Mouse (Mus musculus) right cerebral cortex, postnatal 25 days (tissue): Measurements from ENCODE around the gene Troap.
A peak's percentile ranks its signal among the peaks of the same experiment; 100 is the strongest.

Experiments
- DNase-seq: peaks from one replicate; pipeline ENCODE4 v3.0.0; 2022

Gene Troap

DNA sequence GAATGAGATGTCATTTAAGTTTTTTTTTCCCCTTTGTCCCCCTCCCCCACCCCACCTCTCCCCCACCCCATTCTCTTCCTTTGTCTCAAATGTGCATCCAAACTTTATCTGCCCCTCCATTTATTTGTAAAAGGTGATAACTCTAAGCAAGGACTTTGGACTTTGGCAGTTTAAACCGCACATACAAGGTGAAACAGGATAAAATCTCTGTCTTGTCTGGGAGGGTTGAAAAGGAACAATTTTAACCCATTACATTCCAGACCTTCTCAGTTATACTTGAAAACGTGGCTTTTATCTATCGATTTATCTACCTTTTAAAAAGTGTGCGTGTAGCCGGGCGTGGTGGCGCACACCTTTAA is 40.7 kb downstream of the Troap start:
- DNase-seq = no peak

DNA sequence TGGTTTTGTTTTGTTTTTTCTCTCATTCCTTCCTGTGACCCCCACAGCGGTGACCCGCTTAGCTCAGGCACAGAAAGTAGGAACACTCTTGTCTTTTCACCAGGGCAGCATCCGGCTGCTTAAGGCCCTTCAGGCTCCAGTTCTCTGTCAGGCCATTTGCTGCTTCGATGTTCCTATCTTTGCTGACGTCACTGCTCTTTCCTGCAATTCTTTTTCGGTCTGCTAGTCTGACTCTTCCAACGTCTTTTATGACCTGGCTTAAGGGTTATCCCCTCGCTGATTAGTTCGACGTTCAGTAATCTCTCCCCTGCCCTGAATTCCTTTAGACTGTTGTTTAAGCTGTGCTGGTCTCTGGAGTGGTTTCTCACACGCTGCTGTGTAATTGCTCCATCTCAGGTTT is 42.2 kb downstream of the Troap start:
- DNase-seq = no peak

DNA sequence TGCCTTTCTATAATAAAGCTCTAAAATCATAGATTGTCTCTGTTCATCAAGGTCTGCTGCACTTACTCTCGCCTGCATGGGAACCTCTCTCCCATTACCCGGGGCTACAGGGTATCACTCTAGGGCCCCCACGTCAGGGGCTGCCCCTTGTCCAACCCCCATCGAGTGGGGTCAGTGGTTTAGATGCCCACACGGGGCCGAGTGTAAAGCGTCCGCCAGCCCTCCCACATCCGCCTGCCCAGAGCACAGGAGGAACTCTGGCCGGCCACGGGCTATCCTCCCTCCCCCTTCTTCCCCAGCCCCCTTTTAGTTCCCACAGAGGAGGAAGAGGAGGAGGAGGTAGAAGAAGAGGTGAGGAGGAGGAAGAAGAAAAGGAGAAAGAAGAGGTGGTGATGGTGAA is 46.4 kb downstream of the Troap start:
- DNase-seq = no peak

DNA sequence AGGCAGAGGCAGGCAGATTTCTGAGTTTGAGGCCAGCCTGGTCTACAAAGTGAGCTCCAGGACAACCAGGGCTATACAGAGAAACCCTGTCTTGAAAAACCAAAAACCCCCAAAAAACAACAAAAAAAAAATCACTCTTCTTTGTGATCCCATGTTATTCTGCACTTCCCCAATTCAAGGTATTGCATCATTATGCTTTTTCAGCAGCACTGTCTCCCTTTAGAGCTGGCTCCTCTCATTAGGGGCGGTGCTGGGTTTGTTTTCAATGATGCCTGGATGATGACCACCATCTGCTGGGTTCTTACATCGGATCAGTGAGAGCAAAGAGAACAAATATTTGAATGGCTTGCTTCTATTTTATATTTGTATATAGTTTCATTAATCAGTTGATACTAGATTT is 48.3 kb downstream of the Troap start:
- no peak for DNase-seq

DNA sequence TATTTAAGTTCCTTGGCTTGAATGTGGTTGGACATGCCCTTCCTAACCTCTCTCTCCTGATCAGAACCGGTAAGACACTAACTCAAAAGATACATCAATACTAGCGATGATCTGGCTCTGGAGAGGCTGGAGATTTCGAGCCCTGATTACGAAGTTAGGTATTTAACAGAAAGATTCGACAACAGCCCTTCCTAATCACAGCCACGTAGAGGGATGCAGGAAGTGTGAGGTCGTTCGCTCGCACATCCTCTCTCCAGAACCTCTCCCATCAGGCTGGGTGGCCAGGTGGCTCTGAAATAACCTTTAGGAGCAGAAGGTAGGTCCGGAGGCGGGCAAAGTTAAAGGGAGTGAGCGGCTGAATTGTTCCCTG is 51.3 kb downstream of the Troap start, which contains the start of gene Spats2:
Spats2 (plus strand) TSS at position 206 of the 370 bp plus-strand sequence.
- DNase-seq = no peak

DNA sequence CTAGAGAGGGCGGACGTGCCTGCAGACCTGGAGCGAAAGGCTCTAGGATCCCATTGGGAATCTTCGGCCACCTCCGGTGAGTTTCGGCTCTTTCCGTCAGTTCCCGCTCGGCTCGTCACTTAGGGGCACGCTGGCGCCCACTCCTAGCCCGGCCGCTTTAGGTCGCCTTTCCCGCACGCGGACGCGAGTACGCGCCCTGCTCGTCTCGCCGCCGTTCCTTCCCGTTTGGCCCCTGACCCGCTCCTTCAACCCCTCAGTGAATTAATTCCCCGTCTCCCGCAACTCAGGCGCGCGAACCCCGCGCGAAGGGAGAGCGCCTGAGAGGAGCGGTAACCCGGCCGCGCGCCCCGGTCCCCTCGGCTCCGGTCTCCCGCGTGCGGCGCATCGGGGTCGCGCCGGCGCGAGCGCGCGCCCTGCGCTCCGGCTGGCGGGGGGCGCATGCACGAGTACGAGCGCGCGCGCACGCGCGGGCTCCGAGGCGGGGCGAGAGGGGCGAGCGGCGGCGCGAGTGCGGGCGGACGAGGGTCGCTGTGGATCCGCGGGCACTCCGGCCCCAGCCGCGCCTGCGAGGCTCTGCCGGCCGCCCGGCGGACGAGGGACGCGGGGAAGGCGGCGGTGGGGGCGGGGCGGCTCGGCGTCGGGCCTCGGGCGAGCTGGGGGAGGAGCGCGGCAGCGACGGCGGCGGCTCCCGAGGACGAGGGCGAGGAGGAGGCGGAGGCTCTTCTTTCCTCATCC is 51.9 kb downstream of the Troap start:
- DNase-seq = peak; percentile 86

DNA sequence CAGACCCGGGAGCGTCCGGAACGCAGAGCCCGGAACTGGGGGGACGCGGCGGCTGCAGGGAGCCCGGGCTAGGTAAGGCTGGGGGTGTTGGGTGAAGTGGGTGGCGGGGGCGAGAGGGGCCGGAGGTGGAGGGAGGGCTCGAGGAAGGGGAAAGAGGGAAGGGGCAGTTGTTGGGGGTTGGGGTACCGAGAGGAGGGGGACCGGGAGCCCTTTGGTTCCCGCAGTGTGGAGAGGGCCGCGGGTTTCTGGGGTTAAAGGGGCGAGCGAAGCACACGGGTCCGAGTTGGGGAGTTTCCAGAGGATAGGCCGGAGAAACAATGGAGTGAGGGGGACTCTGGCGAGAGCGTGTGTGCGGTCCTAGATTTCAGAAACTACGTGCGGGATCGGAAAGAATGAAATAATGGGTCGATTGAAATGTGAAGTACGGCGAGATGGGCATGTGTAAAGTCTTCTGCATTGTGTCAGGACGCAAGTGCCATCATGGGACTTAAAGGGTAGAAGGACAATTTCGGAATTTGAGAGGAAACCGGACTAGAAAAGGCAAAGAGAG is 52.5 kb downstream of the Troap start:
- DNase-seq = no peak

DNA sequence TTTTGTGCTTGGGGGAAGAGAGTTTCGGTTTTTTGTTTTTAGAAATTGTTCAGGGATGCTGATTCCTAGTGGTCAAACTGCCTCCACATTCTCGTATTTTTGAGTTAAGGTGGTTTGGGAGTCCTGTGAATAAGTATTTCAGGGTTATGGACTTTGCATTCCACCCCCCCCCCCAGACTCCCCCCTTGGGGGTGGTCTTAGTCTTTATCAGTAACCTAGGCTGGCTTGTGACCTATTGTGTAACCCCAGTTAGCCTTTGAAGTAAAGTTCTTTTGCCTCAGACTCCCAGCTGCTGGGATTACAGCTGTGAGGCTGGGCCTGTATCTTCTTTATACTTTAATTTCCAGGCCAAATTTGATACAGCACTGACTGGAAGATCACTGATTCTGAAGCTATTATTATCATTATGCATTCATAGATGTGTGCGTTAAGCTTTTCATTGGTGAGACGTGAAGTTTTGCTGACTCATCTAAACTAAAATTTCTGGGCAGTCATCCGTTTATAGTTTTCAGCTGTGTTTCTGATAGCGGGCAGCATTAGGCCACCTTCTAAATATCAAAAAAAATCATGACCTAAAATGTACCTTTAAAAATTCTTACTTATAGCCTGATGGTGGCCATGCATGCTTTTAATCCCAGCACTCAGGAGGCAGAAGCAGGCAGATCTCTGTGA is 53.6 kb downstream of the Troap start:
- DNase-seq = no peak

DNA sequence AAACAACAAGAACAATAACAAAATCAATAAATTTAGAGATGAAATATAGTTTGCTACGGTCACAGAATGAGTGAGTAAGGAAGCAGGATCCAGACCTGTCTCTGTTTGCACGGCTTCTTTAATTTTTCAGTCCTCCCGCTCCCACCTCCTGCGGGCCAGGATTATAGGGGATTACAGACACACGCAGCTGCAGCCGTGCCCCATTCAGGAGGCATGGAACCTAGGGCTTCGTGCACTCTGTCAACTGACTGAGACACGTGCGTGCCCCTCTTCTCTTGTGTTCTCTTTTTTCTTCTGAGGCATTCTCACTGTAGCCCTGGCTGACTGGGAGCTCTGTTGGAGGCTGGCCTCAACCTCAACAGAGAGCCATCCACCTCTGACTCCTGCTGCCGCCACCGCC is 55.1 kb downstream of the Troap start:
- DNase-seq = no peak

DNA sequence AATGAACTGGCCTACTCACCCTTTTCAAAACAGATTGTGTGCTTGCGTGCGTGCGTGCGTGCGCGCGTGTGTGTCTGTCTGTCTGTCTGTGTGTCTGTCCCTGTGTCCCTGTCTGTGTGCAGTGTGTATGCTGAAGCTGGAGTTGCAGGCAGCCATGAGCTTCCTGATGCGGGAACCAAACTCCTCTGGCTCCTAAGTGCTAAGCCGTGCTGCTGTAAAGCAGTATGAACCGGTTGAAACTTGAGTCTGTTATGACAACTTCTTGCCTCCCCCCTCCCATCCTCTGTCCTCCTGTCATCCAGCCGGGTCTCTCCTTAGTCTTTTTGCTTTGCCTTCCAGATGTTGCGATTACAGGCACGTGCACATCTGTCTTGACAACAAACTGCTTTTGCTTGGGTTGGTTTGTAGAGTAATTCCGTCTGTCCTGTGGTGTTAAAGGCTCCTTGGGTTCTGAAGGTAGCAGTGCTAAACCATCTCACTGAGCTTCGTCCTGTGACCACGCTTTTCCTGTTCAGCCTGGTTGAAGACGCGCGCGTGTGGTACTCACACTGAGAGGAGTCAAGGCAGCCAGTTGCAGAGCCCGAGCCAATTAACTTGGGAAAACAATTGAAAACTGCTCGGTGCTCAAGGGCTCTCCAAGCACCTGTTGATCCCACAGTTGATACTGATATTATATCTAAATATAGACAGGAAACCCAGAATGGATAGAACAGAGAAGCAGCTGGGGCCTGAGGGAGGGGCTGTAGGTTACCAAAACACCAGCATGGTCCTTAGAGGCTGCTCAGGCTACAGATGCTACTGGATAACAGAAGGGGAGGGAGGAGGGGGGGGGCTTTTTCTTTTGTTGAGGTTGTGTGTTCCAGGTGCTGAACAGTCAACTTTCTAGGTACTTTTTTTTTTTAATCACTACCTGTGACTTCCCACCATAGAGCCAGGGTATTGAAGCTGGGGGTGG is 55.9 kb downstream of the Troap start:
- no peak for DNase-seq
